Mouse (Mus musculus) heart, postnatal 4 days (tissue): ENCODE results near the gene Gk5. TPM values are rescaled to one million over a fixed set of nuclear protein-coding genes. Genes with fewer than 3 reads are reported as not detected.

Experiments used
- DNase-seq: peaks from one replicate; pipeline ENCODE4 v3.0.0; 2021
- total RNA-seq, 2 experiments: library from RNA; stranded (reverse); gene quantifications; 2 replicates each; pipeline ENCODE4 v1.2.3; 2021

Gk5 gene
- total RNA-seq, 2 experiments from 2014 or later: 5.1 to 5.5 TPM

DNA sequence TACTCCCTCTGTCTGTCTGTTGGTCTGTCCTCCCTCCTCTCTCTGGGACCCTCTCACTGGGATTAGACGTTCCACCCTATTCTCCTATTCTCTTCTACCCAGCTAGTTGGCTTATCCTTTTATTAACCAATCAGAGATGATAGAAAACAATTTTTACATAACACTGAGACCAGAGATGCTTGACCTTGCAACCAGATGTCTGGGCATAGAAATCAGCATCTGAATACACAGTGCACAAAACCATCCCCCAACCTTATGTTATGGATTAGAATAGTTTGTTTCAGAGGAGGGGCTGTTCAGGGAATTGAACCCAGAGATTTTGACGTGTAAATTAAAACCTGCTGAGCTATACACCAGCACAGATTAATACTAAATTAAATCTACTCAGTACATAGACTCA, 111.1 kb downstream of the Gk5 start:
- no peak for DNase-seq

Other genes starting within 250 kb of the Gk5 start
- 10 to 100 TPM; 26.1 to 28.3 TPM for gene Xrn1, start 164.6 kb upstream of the Gk5 start, total RNA-seq
- gene Tfdp2, start 76.9 kb downstream of the Gk5 start, total RNA-seq: 10 to 100 TPM; 34.8 to 40.0 TPM
- 10 to 100 TPM; 77.6 to 81.1 TPM for gene Atp1b3, start 245.1 kb downstream of the Gk5 start, total RNA-seq